Mouse (Mus musculus) thymus, adult 2 months (tissue): ENCODE results near the gene Med26. TPM values are rescaled to one million over a fixed set of nuclear protein-coding genes. Genes with fewer than 3 reads are reported as not detected.

ENCODE experiments used
- DNase-seq: peaks from one replicate; pipeline ENCODE4 v3.0.0; 2021
- H3K27ac ChIP-seq: fragments of 200-500 bp; 2 replicates; pipeline ENCODE4 v1.5.1; 2012; ENCODE audit warnings: low read length, control low read depth; ENCODE audit not compliant: control insufficient read depth, insufficient read depth
- H3K27me3 ChIP-seq: fragments of 200-500 bp; 2 replicates; pipeline ENCODE4 v1.6.1; 2012; ENCODE audit warnings: mild to moderate bottlenecking, low read length, moderate library complexity, mixed read lengths; ENCODE audit not compliant: control insufficient read depth, insufficient read depth
- H3K36me3 ChIP-seq: fragments of 200-500 bp; 2 replicates; pipeline ENCODE4 v1.6.1; 2012; ENCODE audit warnings: mild to moderate bottlenecking, low read length, moderate library complexity; ENCODE audit not compliant: control insufficient read depth, insufficient read depth
- H3K4me1 ChIP-seq: fragments of 200-500 bp; replicated peaks from 2 replicates; pipeline ENCODE4 v1.6.1; 2012; ENCODE audit warnings: low read length; ENCODE audit not compliant: control insufficient read depth, insufficient read depth
- H3K4me3 ChIP-seq: fragments of 200-500 bp; 2 replicates; pipeline ENCODE4 v1.5.1; 2012; ENCODE audit warnings: mild to moderate bottlenecking, low read length, control low read depth, moderate library complexity; ENCODE audit not compliant: control insufficient read depth, insufficient read depth
- CTCF ChIP-seq: fragments of 200-500 bp; IDR thresholded peaks from 2 replicates; pipeline ENCODE4 v1.5.1; 2012; ENCODE audit warnings: mild to moderate bottlenecking, control low read depth, low read length, moderate library complexity, borderline replicate concordance; ENCODE audit not compliant: control insufficient read depth, poor library complexity, insufficient read depth; ENCODE audit errors: extremely low read depth
- POLR2A ChIP-seq: fragments of 200-500 bp; IDR thresholded peaks from 2 replicates; pipeline ENCODE4 v1.6.1; 2012; ENCODE audit warnings: mild to moderate bottlenecking, low read length, control low read depth, moderate library complexity; ENCODE audit not compliant: control insufficient read depth, poor library complexity, insufficient read depth; ENCODE audit errors: extremely low read depth
- WGBS: fragments of 180-500 bp; shearing (Covaris S2); methylation state at CpG from one replicate; pipeline ENCODE4 v1.1.7; 2018; 5-methylcytosine and 5-hydroxymethylcytosine counted together
- polyA plus RNA-seq: library from polyadenylated mRNA; depleted of rRNA; stranded (reverse); fragments of >200 nt; gene quantifications from 2 replicates; pipeline ENCODE4 v1.2.3, GENCODE M21; 2012

Gene Med26
- polyA plus RNA-seq, 1 experiment, result 26.3 TPM

DNA sequence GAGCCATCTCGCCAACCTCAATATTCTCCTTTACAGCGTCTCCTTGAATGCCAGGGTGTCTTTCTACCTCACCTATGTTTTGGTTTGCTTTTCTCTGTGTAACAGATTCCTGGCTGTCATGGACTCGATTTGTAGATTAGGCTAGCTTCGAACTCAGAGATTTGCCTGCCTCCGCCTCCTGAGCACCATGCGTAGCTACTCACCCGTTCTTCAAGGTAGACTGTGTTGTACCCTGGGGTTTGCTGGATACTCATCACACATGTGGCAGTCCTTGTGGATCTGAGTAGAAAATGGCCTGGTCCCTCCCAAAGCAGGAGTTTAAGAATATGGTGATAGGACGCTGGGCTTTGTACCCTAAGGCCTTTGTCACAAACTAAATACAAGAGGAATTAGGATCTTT is 54.7 kb downstream of the Med26 start:
- H3K36me3 ChIP-seq, result peaks cover 12% of the 10 kb centered on the region
- no peak overlapping the region for H3K27ac ChIP-seq
- H3K4me3 ChIP-seq, result peak overlapping the region; percentile 54; the same call in 1 of the 2 replicates
- DNase-seq, result no peak
- H3K4me1 ChIP-seq, result peaks cover 9% of the 10 kb centered on the region
- no peaks in the 10 kb centered on the region for H3K27me3 ChIP-seq
- no peak for TF ChIP-seq POLR2A
- no peak for TF ChIP-seq CTCF
- WGBS, result 15% methylated on average over 8 of the region's 8 CpGs

DNA sequence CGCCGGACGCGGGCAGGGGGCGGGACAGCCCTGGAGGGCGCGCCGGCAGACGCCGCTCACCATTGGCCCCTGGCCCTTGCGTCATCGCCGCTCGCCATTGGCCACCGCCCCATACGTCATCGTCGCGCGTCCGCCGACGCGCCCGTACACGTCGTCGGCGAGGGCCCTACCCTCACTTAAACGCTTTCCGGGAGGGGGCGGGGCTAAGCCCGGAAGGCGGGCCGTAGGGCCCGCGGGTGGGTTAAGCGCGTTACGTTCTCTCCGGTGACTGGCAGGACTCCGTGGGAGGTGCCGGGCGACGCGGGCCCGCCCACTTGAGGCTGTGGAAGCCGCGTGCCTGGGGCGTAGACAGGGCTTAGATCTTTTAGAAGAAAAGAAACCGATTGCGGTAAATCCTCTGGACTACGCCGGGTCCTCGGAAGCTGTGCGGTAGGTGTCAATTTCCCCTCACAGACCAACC is 55.4 kb downstream of the Med26 start:
- peak; percentile 99 for DNase-seq
- WGBS, result under 1% methylated on average over 56 of the region's 56 CpGs
- H3K4me1 ChIP-seq, result peaks cover 9% of the 10 kb centered on the region
- peak overlapping the region; percentile 20; the same call in 1 of the 2 replicates for H3K27ac ChIP-seq
- TF ChIP-seq POLR2A (peak; percentile 65), CTCF (peak; percentile 68; the same call in 1 of the 2 replicates)
- H3K36me3 ChIP-seq, result peaks cover 12% of the 10 kb centered on the region
- H3K4me3 ChIP-seq, result peak overlapping the region; percentile 54
- H3K27me3 ChIP-seq, result no peaks in the 10 kb centered on the region

DNA sequence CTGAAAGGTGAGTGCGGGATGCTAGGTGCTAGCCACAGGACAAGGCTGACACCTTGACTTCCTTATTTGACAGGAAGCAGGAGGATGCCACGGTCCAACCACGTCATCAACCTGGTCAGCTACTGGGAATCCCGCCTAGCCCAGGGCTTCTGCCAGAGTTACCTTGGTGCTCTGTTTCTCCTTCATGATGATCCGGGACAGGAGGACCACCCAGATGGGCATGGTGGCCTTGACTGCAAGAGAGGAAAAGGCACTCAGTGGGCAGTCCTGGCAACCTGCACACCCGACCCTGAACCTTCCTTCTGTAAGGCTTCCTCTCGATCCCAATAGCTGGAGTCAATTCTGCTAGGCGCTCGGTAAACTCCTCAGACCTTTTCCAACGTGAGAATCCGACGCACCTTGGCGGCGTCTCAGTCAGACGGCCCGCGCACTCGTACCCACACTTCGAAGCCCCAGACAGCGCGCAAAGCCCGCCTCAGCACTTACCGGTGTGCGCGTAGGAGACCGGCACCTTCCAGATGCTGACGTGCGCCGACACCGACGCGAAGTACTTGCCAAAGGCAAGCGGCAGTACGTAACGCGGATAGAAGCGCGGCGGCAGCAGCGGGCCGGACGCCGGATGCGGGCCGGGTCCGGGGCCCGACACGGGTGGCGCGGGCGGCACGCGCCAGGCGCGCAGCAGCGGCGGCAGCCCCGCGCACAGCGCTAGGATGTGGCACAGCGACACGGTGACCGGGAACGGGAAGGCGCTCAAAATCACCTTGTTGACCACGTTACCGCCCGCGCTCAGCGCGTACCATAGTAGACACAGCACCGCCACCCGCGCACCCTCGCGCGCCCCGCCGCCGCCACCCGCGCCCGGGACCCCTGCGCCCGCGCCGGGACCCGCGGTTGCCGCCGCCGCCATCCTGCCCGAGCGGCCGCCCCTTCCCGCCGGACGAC is 56.1 kb downstream of the Med26 start, which contains the start of gene Slc35e1:
TSS of gene Slc35e1 (minus strand) at position 935 of the 942 bp plus-strand sequence.
- TF ChIP-seq CTCF, result no peak; the same call in 1 of the 2 replicates
- no peak for TF ChIP-seq POLR2A
- H3K27ac ChIP-seq, result peak within 1 kb of the TSS; percentile 20; the same call in 1 of the 2 replicates
- H3K4me3 ChIP-seq, result peak within 1 kb of the TSS; percentile 64
- no peaks in the 10 kb centered on the region for H3K27me3 ChIP-seq
- DNase-seq, result no peak
- WGBS, result under 1% methylated on average over 98 of the region's 98 CpGs
- H3K36me3 ChIP-seq, result peaks cover 17% of the 10 kb centered on the region
- H3K4me1 ChIP-seq, result peaks cover 9% of the 10 kb centered on the region

- WGBS, result 88% methylated on average over 2 of the region's 2 CpGs
- Histone ChIP-seq H3K27me3 (no peaks in the 10 kb centered on the region), H3K36me3 (peaks cover 12% of the 10 kb centered on the region), H3K4me1 (peaks cover 9% of the 10 kb centered on the region), H3K4me3 (no peak overlapping the region), H3K27ac (no peak overlapping the region)
- no peak for DNase-seq
- no peak for TF ChIP-seq CTCF
- no peak for TF ChIP-seq POLR2A
Measured at GRCm38 (mm10) chr8:72491017-72491416, 57.1 kb downstream of the Med26 start.

DNA sequence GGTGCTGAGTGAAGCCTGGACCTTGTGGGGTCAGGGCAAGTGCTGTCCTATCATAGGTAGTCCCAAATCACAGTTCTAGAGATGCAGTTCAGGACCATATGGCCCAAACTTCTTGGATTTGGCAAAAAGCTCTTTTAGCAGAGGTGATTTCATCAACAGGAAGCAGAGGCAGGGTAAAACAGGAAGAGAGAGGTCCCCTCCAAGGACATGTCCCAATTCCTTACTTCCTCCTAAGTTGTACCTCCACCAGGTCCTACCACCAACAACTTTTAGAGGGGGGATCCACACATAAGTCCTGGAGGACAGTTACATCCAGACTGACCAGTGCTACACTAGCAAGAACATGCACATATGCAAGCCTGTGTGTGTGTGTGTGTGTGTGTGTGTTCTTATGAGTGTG is 61.1 kb downstream of the Med26 start:
- Histone ChIP-seq H3K4me1 (peaks cover 9% of the 10 kb centered on the region), H3K27me3 (no peaks in the 10 kb centered on the region), H3K27ac (no peak overlapping the region), H3K4me3 (no peak overlapping the region), H3K36me3 (peaks cover 21% of the 10 kb centered on the region)
- DNase-seq, result no peak
- no peak for TF ChIP-seq CTCF
- no peak for TF ChIP-seq POLR2A

GRCm38 (mm10) chr8:72485456-72486199 is 62.4 kb downstream of the Med26 start:
- Histone ChIP-seq H3K27ac (no peak overlapping the region), H3K4me3 (no peak overlapping the region), H3K36me3 (peaks cover 21% of the 10 kb centered on the region), H3K27me3 (no peaks in the 10 kb centered on the region), H3K4me1 (0 out of 2 replicates have a peak, but pooled peaks cover 2% of the 10 kb centered on the region)
- TF ChIP-seq CTCF, result no peak
- TF ChIP-seq POLR2A, result no peak
- DNase-seq, result no peak
- 51% methylated on average over 6 of the region's 6 CpGs for whole genome bisulfite sequencing
